Mouse (Mus musculus) CH12.LX (cell line): ENCODE data around the gene C2cd4d.

Source experiments
- E2F4 ChIP-seq: IDR thresholded peaks from 2 replicates; pipeline ENCODE4 v1.6.1; 2011; ENCODE audit warnings: low read depth, low read length, improper control_type of control experiment; ENCODE audit not compliant: insufficient replicate concordance
- EP300 ChIP-seq: IDR thresholded peaks from 2 replicates; pipeline ENCODE4 v1.6.1; 2011; ENCODE audit warnings: low read length, improper control_type of control experiment
- NELFE ChIP-seq: IDR thresholded peaks from 2 replicates; pipeline ENCODE4 v1.6.1; 2011; ENCODE audit warnings: low read depth, low read length, improper control_type of control experiment
- PAX5 ChIP-seq: IDR thresholded peaks from 2 replicates; pipeline ENCODE4 v1.6.1; 2012; ENCODE audit warnings: low read length, inconsistent platforms, mixed read lengths
- POLR2A ChIP-seq: IDR thresholded peaks from 2 replicates; pipeline ENCODE4 v1.6.1; 2011; ENCODE audit warnings: low read depth, mild to moderate bottlenecking, improper control_type of control experiment, low read length
- RAD21 ChIP-seq: IDR thresholded peaks from 2 replicates; pipeline ENCODE4 v1.6.1; 2011; ENCODE audit warnings: low read depth, mild to moderate bottlenecking, low read length, improper control_type of control experiment, moderate library complexity
- SIN3A ChIP-seq: IDR thresholded peaks from 2 replicates; pipeline ENCODE4 v1.6.1; 2012; ENCODE audit warnings: low read length, improper control_type of control experiment, inconsistent platforms
- TCF12 ChIP-seq: IDR thresholded peaks from 2 replicates; pipeline ENCODE4 v1.6.1; 2014; ENCODE audit warnings: low read depth, mild to moderate bottlenecking, inconsistent platforms, low read length, improper control_type of control experiment
- USF2 ChIP-seq: conservative IDR thresholded peaks from 2 replicates; pipeline ENCODE4 v1.6.1; 2011; ENCODE audit warnings: low read depth, low read length, improper control_type of control experiment
- ZMIZ1 ChIP-seq: IDR thresholded peaks from 2 replicates; pipeline ENCODE4 v1.6.1; 2012; ENCODE audit warnings: low read depth, mild to moderate bottlenecking, inconsistent platforms, low read length, improper control_type of control experiment

GRCm38 (mm10) chr3:94396851-94397250 lies 34.6 kb downstream of the C2cd4d start:
- no peak for TF ChIP-seq NELFE
- TF ChIP-seq SIN3A, result no peak
- TF ChIP-seq RAD21, result no peak
- no peak for TF ChIP-seq EP300
- TF ChIP-seq PAX5, result no peak
- TF ChIP-seq ZMIZ1, result no peak
- TF ChIP-seq E2F4, result no peak
- no peak for TF ChIP-seq USF2
- no peak for TF ChIP-seq TCF12
- no peak for TF ChIP-seq POLR2A
